Mouse (Mus musculus) brain, embryonic 14.5 days (tissue): Measurements from ENCODE around the gene Plk3. TPM values are rescaled to one million over a fixed set of nuclear protein-coding genes. Genes with fewer than 3 reads are reported as not detected.

Experiments used
- DNase-seq: peaks from one replicate; pipeline ENCODE4 v3.0.0-alpha.2; 2011; ENCODE audit warnings: low read depth
- CTCF ChIP-seq: fragments of 200-500 bp; IDR thresholded peaks from 2 replicates; pipeline ENCODE4 v1.5.1; 2012; ENCODE audit warnings: inconsistent platforms, mild to moderate bottlenecking, moderate library complexity, borderline replicate concordance; ENCODE audit not compliant: insufficient read depth, insufficient read length; ENCODE audit errors: extremely low read depth
- POLR2A ChIP-seq: fragments of 200-500 bp; IDR thresholded peaks from 2 replicates; pipeline ENCODE4 v1.6.1; 2012; ENCODE audit warnings: mild to moderate bottlenecking, inconsistent platforms, borderline replicate concordance; ENCODE audit not compliant: poor library complexity, insufficient read depth, insufficient read length, severe bottlenecking; ENCODE audit errors: extremely low read depth
- polyA plus RNA-seq: library from polyadenylated mRNA; depleted of rRNA; stranded (reverse); fragments of >200 nt; gene quantifications from 2 replicates; pipeline ENCODE4 v1.2.3, GENCODE M21; 2012

The Plk3 gene
- polyA plus RNA-seq, 1 experiment, result 19.6 TPM

DNA sequence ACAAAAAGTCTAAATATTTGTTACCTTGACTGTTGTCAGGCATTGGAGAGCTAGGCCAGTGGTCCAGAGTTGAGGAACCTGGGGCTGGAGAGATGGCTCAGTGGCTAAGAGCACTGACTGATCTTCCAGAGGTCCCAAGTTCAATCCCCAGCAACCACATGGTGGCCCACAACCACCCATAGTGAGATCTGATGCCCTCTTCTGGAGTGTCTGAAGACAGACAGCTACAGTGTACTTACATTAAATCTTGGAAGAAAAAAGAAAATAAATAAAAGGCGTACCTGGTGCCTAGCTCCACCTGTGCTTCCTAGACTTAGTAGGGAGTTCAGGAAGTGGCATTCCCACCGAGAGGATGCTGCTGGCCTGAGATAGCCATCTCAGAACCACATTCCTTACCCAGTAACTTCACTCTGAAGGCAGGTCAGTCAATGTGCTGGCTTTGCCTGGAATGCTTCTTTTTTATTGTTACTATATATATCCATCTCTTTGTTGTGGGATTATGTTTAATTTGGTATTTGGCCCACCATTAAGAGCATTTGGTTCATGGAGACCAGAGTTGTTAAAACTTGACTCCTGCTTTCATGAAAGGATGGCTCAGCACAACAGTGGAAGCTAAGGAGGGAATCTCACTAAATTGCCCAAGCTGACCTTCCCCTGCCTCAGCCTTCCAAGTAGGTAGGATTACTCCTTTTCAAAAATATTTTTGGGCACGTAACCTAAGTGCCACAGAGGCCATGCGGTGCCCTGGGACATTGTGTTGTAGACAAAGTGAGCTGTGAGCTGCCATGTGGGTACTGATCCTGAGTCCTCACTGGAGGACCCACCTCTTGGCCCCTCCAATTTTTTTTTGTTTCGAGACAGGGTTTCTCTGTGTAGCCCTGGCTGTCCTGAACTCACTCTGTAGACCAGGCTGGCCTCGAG, 15.8 kb upstream of the Plk3 start:
- TF ChIP-seq CTCF (no peak), POLR2A (no peak)

DNA sequence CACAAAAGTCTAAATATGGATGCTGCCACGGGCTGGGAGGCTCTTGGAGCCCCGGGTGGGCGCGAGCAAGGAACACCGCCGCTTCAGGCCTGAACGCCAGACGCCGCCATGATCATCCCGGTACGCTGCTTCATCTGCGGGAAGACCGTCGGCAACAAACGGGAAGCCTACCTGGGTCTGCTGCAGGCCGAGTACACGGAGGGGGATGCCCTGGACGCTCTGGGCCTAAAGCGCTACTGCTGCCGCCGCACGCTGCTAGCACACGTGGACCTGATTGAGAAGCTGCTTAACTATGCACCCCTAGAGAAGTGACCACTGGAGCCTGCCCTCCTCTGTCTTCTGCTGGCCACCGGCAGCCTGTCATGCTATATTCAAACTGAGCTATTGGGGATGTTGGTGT, 15.1 kb upstream of the Plk3 start:
- peak; percentile 37 for DNase-seq
- TF ChIP-seq CTCF (no peak), POLR2A (no peak)

More for the DNA sequence above, 15.8 kb upstream of the Plk3 start:
- no peak for DNase-seq

DNA sequence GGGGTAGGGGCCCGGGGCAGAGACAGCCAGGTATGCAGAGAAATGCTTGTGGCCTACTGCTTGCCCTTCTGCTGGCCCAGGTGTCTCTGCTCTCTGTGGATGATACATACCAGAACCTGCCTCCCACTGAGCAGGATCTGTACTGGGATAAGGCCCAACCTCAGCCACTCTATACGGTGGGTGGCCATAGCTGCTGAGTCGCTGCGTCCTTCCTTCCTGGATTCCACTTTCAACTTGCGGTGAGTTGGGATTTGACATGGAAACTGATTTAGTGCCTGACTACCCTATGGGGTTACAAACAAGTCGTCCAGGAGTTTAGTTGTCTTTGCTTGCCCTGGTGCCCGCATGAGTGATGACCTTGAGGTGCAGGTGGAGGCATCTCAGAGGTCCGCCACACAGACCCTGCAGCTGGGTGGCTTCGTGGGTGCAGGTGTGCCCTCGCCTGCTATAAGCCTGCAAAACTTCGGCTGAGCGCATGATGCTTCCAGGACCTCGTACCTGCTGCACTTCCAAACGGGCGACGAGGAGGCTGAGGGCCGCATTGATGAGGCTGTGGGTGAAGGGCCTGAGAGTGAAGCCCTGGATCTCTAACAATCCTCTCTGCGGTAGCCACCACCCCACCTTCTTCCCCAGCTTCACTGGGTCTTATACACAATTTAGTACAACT, 14.4 kb upstream of the Plk3 start:
- no peak for TF ChIP-seq CTCF
- no peak for TF ChIP-seq POLR2A
- DNase-seq, result no peak

DNA sequence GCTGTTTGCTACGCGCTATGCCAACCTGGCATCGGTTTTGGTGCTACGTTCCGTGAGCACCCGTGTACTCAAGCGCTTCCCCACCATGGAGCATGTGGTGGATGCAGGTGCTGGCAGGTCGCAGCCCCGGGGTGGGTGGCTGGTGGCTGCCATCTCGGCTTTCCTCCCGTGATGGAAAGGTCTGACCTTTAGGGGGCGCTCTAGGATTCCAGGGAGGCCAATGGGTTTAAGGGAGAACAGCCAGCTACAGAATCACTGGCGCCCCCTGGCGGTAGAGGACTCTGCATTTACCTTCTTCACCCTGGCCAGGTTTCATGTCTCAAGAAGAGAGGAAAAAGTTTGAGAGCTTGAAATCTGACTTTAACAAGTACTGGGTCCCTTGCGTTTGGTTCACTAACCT, 12.4 kb upstream of the Plk3 start:
- no peak for TF ChIP-seq POLR2A
- TF ChIP-seq CTCF, result peak; percentile 75
- peak; percentile 73 for DNase-seq

GRCm38 (mm10) chr4:117145248-117145647, 11.5 kb upstream of the Plk3 start:
- no peak for DNase-seq
- TF ChIP-seq POLR2A, result no peak
- no peak for TF ChIP-seq CTCF

- no peak for DNase-seq
These were observed 9.3 kb upstream of the Plk3 start for GRCm38 (mm10) chr4:117143023-117143422.

GRCm38 (mm10) chr4:117140613-117141012, 6.8 kb upstream of the Plk3 start:
- peak; percentile 40 for DNase-seq

More at GRCm38 (mm10) chr4:117143023-117143422, 9.3 kb upstream of the Plk3 start:
- TF ChIP-seq POLR2A, result no peak
- TF ChIP-seq CTCF, result no peak

GRCm38 (mm10) chr4:117139217-117139612, 5.5 kb upstream of the Plk3 start:
- peak; percentile 48; the same call in 1 of the 2 replicates for TF ChIP-seq CTCF
- no peak for TF ChIP-seq POLR2A
- DNase-seq, result peak; percentile 67

More at GRCm38 (mm10) chr4:117140613-117141012, 6.8 kb upstream of the Plk3 start:
- TF ChIP-seq CTCF, result no peak
- TF ChIP-seq POLR2A, result no peak

DNA sequence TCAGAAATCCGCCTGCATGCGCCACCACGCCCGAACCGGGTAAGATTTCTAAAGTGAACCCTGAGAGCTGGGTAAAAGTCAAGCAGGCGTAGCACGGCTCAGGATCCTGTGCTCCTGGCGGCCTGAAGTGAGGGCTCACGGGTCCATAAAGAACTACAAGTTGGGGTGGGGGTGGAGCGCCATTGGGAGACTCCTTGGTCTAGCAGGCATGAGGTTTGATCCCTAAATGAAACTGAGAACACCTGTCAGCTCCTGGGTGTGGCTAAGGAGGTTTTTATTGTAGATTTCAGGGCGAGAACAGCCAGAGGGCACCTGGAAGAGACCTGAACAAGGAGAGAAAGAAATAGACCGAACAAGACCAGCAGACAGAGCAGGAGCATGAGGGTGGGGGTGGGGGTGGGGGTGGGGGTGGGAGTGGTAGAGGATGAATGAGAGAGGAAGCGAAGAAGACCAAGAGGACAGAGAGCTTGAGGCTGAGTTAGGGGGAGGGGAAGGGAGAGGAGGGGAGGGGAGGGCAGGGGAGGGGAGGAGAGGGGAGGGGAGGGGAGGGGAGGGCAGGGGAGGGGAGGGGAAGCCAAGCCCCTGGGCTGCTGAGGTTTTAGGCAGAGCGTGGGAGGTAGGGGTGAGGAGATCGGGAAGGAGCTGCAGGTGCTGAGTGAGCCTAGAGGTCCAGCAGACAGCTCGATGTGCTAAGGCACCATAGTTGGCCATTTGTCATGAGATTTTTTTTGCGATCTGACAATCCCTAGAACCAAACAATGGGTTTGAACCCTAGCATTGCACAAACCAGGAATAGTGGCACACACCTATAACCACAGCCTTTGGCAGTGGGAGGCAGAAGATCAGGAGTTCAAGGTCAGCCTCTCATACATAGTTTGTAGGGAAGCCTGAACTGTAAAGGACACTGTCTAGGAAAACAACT, 4.8 kb upstream of the Plk3 start:
- DNase-seq, result no peak
- TF ChIP-seq POLR2A, result no peak
- no peak for TF ChIP-seq CTCF

- TF ChIP-seq POLR2A (no peak), CTCF (no peak)
- no peak for DNase-seq
These were observed 2.3 kb upstream of the Plk3 start for GRCm38 (mm10) chr4:117136034-117136433.

GRCm38 (mm10) chr4:117134601-117134995, 835 bp upstream of the Plk3 start:
- TF ChIP-seq CTCF (no peak), POLR2A (no peak)
- DNase-seq, result no peak

DNA sequence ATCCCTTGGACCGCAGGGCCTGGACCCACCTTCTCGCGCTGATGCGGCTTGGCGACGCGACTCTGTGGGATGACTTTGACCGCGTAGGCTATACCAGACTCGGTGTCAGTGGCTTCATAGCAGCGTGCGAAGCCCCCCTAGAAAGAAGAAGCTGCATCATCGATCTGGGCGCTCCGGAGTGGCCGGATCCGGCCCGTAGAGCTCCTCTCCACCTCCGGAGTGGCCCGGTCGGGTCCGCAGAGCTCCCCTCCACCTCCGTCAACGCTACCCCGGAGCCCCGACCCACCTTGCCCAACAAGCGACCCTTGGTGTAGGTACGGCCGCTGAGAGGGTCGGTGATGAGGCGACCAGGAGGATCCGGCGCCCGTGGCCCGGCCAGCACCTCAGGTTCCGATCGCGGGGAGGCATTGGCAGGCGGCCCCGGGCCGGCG, 382 bp downstream of the Plk3 start:
- TF ChIP-seq POLR2A, result no peak
- no peak for TF ChIP-seq CTCF
- peak; percentile 40 for DNase-seq
